Mouse (Mus musculus): ENCODE data around the gene Kin.

The Kin gene

DNA sequence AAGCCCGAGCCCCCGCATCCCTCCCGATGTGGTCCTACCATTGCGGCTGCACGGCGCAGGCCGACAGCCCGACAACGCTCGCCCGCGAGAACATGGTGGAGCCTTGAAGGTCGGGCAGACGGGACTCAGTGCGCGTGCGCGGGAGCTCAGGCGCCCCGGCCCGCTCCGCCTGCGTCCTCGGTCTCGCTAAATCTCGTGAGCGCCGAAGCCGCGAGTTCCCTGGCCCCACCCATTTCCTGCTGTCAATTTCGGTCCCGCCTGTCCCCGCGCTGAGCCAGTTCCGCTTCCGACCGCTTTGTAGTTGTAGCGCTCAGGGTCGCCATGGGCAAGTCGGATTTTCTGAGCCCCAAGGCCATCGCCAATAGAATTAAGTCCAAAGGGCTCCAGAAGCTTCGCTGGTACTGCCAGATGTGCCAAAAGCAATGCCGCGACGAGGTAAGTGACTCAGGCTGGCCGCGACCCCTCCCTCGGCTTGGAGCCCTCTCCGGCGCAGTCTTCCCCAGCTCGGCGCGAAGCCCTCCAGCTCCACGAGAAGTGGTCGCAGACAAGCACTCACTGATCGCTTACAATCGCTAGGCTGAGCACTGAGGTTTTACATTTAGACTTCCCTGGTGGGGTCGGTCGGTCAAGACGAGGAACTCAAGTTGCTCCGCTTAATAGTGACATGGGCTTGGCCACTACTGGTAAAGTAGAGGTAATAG is at the start of gene Kin, which contains the start of gene Atp5c1:
TSS of gene Kin (plus strand) at position 284 of the 701 bp plus-strand sequence.
TSS of gene Atp5c1 (minus strand) at position 201 of the 701 bp plus-strand sequence.
- DNase-seq: peak; percentile 98

DNA sequence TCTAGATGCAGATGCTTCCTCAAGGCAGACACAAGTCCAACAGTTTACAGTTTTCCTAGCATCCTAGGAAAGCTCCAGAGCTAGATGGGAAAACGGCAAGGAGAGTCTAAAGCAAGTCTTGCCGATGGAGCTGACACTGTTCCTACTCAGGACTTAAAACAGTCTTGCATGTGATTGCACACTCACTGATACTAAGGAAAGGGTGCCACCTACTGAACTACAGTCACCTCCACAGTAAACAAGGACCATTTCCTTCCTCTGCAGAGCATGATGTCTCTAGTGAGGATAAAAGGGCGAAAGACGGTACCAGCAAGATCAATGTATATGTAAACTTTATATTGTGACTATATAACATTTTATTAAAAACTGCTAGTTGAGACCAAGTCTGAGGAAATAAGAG is 46.7 kb upstream of the Kin start:
- DNase-seq: no peak

GRCm38 (mm10) chr2:10034976-10035375 is 45.4 kb upstream of the Kin start:
- no peak for DNase-seq

- DNase-seq: peak; percentile 14
Observed at GRCm38 (mm10) chr2:10047758-10048436, 32.5 kb upstream of the Kin start.

DNA sequence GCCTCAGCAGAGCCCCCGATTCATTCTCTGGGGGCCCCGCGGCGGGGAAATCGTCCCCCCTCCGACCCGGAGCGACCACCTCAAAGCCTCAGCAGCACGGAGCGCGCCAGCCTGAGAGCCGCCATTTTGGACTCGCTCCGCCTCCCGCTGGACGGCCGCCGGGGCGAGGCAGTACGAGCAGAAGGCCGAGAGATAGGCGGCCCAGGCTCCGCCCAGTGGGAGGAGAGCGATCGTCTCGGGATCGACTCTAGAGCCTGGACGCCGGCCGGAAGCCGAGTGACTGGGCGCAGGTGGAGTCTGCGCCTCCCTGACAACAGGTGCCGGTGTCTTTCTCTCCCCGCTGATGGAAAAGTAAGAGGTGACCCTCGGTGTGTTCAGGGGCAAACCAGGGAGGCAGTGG is 31.9 kb upstream of the Kin start, which contains the start of gene Taf3:
TSS of gene Taf3 (minus strand) at position 136 of the 400 bp plus-strand sequence.
- DNase-seq: peak; percentile 97

DNA sequence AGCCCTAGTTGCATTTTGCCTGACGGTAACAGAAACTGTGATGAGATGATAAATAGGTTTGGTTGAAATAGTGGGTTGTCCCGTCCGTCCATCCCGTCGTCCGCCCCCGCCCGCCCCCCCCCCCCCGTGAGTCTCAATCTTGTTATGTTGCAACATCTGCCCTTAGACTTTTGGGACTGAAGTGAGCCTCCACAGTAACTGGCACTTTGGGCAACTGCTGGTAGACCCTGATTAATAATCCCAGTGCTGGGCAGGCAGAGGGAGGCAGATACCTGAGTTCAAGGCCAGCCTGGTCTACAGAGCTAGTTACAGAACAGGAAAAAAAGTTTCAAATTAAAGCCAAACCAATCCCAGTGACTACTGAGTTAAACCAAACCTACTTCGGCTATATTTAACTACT is 30.9 kb upstream of the Kin start:
- no peak for DNase-seq

- no peak for DNase-seq
Observed at GRCm38 (mm10) chr2:10050878-10051277, 29.5 kb upstream of the Kin start.

DNA sequence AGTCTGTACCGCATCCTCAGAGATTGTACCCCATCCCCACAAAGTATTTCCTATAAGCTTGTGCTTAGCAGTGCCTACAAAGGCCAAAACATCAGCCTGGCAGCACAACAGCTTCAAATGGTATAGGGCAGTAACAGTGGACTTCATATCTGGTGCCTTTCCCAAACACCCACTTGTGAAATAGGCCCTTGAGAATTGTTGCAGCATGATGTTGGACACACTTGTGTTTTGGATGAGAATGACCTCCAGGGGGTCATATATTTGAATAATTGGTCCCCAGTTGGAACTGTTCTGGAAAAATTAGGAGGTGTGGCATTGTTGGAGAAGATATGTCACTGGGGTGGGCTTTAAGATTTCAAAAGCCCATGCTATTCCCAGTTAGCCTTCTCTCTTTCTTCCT is 28.4 kb upstream of the Kin start:
- DNase-seq: no peak

- no peak for DNase-seq
Observed at GRCm38 (mm10) chr2:10058836-10059235, 21.6 kb upstream of the Kin start.

- no peak for DNase-seq
Observed at GRCm38 (mm10) chr2:10071751-10072150, 8.6 kb upstream of the Kin start.

GRCm38 (mm10) chr2:10074470-10074869 is 5.9 kb upstream of the Kin start:
- no peak for DNase-seq

DNA sequence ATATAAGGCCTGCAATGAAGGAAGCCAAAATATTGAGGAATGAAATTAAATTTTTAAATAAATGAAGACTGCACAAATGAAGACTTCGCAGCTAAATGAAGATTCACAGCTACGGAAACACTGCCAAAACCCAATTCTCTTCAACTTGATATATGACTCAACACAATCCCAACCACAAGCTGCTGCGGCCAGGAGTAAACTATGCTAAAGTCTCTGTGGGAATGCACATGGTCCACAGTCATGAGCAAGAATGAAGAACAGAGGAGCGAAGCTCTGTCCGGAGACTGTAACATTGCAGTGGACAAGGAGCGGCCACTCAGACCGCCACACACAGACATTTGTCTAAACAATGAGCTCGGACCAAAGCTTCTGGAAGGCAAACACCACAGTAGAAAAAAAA is 3.7 kb upstream of the Kin start:
- DNase-seq: no peak

GRCm38 (mm10) chr2:10079745-10080309 is 566 bp upstream of the Kin start:
- peak; percentile 47 for DNase-seq

- no peak for DNase-seq
Observed at GRCm38 (mm10) chr2:10081453-10082080, 1.2 kb downstream of the Kin start.

DNA sequence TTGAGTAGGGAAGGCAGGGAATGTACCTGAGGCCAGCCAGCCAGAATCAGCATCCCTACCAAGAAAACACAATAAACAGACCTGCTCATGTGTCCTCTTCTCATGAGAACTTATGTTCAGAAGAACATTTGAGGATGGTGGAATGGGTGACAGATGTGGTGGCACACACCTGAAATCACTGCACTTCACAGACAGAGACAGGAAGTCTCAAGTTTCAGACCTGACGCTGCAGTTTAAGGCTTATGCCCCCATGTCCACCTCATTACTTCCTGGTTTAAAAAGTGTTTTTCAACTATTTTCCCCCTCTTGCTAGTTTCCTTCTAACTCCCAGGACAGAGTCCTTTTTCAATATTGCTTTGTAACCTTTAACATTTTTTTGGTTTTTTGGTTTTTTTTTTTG is 2.3 kb downstream of the Kin start:
- DNase-seq: no peak

DNA sequence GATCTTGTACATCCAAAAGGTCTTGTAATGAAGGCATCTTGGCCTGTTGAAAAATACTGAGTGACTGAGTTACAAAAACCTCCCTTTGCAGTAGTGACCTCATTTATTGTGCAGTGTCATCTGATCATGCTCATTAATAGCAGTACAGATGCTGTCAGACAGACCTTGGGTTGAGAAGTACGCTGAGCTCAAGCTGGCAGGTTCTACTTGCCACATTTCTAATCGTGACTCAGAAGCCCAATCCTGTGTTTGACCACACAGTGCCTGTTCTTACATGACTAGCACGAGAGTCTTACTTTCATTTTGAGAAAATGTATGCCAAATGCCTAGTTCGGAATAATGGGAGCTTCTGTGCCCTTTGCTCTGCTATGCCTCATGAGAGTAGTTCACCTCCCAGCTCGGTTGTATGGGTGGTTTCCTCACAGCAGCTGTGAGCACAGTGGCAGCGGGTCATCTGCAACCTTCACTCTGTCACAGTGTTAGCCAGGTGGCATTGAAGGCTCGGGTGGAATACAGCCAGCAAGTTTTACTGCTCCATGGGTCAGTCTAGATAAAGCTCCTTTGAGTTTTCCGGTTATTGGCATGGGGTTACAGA is 7.0 kb downstream of the Kin start:
- DNase-seq: no peak

DNA sequence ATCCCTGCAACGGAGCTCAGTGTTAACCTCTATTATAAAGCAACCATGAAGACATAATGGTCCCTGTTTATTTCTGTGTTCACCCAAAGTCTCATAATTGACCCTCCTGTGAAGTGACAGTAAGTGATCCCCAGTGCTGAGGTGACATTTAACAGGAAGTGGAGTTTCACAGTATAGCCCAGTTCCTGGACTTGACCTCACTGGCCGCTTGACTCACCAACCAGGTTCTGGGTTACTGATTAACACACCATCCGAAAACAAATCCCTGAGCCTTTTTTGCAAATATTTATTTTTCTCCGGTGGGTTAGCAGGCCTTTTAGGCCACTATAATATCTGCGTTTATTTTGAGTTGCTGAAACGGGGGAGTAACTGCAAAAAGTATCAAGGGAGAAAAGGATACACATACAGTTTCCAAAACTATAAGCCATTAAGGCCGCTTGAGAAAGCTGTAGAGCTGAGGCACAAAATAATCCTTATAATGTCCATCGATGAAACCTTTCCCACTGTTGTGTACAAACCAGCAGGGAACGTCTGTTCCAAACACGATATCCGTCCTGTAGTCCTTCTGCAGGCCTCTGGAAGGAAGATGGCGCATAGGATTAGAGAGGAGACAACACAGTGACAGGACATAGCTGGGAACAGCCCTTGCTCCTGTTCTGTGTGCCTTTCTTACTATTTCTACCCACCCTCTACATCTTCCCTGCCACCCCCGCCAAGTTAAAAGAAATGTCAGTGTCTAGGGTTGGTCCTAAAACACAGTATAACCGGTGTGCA is 14.1 kb downstream of the Kin start:
- no peak for DNase-seq

DNA sequence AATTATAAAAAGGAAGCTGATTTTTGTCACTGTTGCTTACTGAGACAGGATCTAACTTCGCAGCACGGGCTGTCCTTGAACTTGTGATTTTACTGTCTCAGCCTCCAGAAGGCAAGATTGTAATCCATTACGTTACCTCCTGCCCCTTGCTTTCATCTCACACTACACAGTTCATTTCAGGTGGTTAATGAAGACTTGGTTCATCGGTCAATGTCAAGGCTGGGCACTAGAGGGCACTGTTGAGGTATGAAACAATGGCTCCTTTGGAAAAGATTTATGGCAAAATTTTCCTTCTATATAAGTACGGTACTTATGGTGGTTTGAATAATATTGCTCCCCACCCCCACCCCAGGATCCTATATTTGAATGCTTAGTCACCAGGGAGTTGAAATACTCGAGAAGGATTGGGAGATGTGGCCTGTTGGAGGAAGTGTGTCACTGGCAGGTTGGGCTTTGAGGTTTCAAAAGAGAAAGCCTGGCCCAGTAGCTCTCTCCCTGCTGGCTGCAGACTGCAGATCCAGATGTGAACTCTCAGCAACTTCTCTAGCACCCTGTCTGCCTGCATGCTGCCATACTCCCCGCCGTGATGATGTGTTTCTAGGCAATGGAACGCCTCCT is 18.3 kb downstream of the Kin start:
- peak; percentile 68 for DNase-seq

- no peak for DNase-seq
Observed at GRCm38 (mm10) chr2:10100471-10100870, 20.1 kb downstream of the Kin start.

DNA sequence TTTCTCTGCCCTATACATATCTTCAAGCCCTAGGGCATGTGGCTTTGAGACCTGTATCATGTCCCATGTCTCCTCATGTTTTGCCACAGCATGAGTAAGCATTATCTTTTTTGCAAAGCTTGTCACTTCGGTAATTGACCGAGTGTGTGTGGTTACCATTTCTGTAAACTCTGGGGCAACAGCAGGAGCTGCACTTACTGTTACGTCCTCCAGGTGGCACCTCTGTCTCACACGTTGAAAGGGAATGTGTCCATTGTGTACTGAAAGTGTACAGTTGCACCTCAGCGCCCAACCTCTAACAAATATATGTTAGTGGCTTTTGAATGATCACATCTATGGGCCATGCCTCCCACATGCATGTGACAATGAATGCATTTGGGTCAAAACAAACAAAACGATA is 20.8 kb downstream of the Kin start:
- DNase-seq: peak; percentile 64

DNA sequence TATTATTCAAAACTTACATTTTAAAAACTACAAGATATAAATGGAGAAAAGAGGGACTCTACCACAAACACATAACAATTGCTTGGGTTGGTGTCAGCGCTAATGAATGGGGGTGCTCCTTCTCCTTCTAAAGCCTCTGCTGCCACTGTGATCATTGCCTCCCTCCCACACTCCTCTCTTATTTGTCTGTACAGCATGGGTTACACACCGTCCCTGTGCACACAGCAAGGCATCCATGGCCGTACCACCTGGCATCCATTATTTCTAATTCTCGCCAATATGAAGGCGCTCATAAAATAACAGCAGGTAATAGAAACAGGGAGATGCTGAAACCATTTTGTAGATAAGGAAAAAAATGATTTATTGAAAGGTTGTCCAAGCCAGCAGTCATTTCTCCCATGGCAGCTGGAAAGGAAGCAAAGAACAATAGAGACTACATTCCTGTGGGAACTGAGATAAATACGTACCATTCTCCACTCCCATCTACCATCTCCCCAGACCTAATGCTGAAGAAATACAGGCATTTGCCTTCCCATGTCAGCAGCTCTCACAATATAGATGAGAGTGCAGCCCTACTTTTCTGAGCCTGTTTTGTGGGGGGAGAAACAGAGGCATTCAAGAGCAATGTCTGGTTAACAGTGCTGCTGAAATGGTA is 28.3 kb downstream of the Kin start:
- DNase-seq: no peak
